Mouse (Mus musculus) heart, adult 2 months (tissue): Measurements from ENCODE around the gene Ehd1. TPM values are rescaled to one million over a fixed set of nuclear protein-coding genes. Genes with fewer than 3 reads are reported as not detected.
A peak's percentile ranks its signal among the peaks of the same experiment; 100 is the strongest.

Experiments used
- DNase-seq, 2 experiments: peaks; one replicate each; pipeline ENCODE4 v3.0.0; 2021
- H3K27ac ChIP-seq: fragments of 200-600 bp; 2 replicates; pipeline ENCODE4 v1.8.1; 2022
- H3K27me3 ChIP-seq: fragments of 200-500 bp; 2 replicates; pipeline ENCODE4 v1.6.1; 2012; ENCODE audit warnings: mild to moderate bottlenecking, low read length, inconsistent platforms, mixed read lengths; ENCODE audit not compliant: control insufficient read depth, insufficient read depth
- H3K36me3 ChIP-seq: fragments of 200-500 bp; 2 replicates; pipeline ENCODE4 v1.6.1; 2012; ENCODE audit warnings: low read length, inconsistent platforms; ENCODE audit not compliant: control insufficient read depth, insufficient read depth
- H3K4me1 ChIP-seq: fragments of 200-500 bp; 2 replicates; pipeline ENCODE4 v1.6.1; 2011; ENCODE audit warnings: low read length; ENCODE audit not compliant: control insufficient read depth, insufficient read depth
- H3K4me3 ChIP-seq: fragments of 200-600 bp; 2 replicates; pipeline ENCODE4 v1.8.1; 2022
- H3K79me2 ChIP-seq: fragments of 200-500 bp; replicated peaks from 2 replicates; pipeline ENCODE4 v1.6.1; 2012; ENCODE audit warnings: mild to moderate bottlenecking, inconsistent platforms, low read length, moderate library complexity, mixed read lengths; ENCODE audit not compliant: control insufficient read depth, insufficient read depth
- H3K9ac ChIP-seq: fragments of 200-500 bp; 2 replicates; pipeline ENCODE4 v1.6.1; 2012; ENCODE audit warnings: low read depth, mild to moderate bottlenecking, control low read depth, inconsistent platforms, low read length, mixed read lengths
- CTCF ChIP-seq: fragments of 200-600 bp; IDR thresholded peaks from 2 replicates; pipeline ENCODE4 v1.8.1; 2022; ENCODE audit warnings: antibody characterized with exemption, mild to moderate bottlenecking, moderate library complexity
- EP300 ChIP-seq: fragments of 200-500 bp; IDR thresholded peaks from 2 replicates; pipeline ENCODE4 v1.6.1; 2011; ENCODE audit warnings: low read depth, low read length, control low read depth; ENCODE audit not compliant: insufficient read depth
- POLR2A ChIP-seq: fragments of 200-500 bp; IDR thresholded peaks from 2 replicates; pipeline ENCODE4 v1.6.1; 2011; ENCODE audit warnings: mild to moderate bottlenecking, low read depth, low read length, control low read depth; ENCODE audit not compliant: insufficient read depth
- WGBS: fragments of 180-500 bp; shearing (Covaris S2); methylation state at CpG from one replicate; pipeline ENCODE4 v1.1.7; 2018; 5-methylcytosine and 5-hydroxymethylcytosine counted together
- intact Hi-C: fragments of 180-260 bp; cut with DNase I; formaldehyde crosslinking; loops from one replicate; pipeline ENCODE4 v1.15.1; 2025
- polyA plus RNA-seq: library from polyadenylated mRNA; depleted of rRNA; stranded (reverse); fragments of >200 nt; gene quantifications from 2 replicates; pipeline ENCODE4 v1.2.3, GENCODE M21; 2012
- total RNA-seq, 2 experiments: library from RNA; stranded (reverse); gene quantifications; 2 replicates each; pipeline ENCODE4 v1.2.3; 2021

The Ehd1 gene
- total and polyA plus RNA-seq, 3 experiments: 98.0 to 142 (median 120) TPM

DNA sequence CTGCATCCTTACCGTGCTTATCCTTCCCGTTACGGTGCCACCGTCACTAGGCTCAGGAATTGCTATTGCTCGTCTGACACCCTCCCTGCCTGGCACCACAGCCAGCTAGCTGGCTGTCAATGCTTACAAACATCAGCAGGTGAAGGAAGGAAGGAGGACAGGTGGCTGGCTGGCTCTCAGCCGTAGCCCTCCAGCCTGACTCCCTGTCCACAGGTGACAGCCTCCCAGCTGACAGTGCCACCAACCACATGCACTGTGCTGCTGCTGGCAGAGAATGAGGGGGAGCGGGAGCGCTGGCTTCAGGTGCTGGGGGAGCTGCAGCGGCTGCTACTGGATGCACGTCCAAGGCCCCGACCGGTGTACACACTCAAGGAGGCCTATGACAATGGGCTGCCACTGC, 41.6 kb downstream of the Ehd1 start:
- no peaks in the 10 kb centered on the region for H3K27me3 ChIP-seq

DNA sequence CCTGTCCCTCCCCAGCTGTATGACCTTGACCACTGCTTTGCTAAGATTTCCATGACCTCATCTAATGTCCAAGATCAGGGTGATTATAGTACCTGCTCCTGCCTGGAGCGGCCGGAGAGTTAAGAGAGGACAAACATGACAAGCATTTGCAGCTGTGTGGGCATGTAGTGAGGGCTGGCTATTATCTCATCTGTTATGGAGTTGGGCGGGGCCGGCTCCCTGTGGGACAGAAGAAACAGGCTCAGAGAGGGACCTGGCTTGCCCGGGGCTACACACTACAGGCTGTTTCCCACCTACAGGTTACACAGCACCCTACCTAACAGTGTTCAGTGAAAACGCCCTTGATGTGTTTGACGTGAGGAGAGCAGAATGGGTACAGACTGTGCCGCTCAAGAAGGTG, 44.8 kb downstream of the Ehd1 start:
- intact Hi-C loops: no loop called here
- no peak overlapping the region for H3K4me3 ChIP-seq
- no peaks in the 10 kb centered on the region for H3K27me3 ChIP-seq
- H3K36me3 ChIP-seq: no peaks in the 10 kb centered on the region
- WGBS: 61% methylated on average over 8 of the region's 8 CpGs
- no peak for DNase-seq
- H3K4me1 ChIP-seq: no peaks in the 10 kb centered on the region
- no peak overlapping the region for H3K9ac ChIP-seq
- no peak for TF ChIP-seq EP300
- no peak for TF ChIP-seq CTCF
- TF ChIP-seq POLR2A: no peak
- H3K79me2 ChIP-seq: no peaks in the 10 kb centered on the region
- H3K27ac ChIP-seq: no peak overlapping the region

More for the DNA sequence above, 41.6 kb downstream of the Ehd1 start:
- Histone ChIP-seq H3K9ac (no peak overlapping the region), H3K36me3 (no peaks in the 10 kb centered on the region), H3K27ac (no peak overlapping the region), H3K4me1 (no peaks in the 10 kb centered on the region), H3K79me2 (no peaks in the 10 kb centered on the region), H3K4me3 (no peak overlapping the region)
- no peak for DNase-seq
- WGBS: 95% methylated on average over 12 of the region's 12 CpGs
- TF ChIP-seq EP300 (no peak), CTCF (no peak)
- intact Hi-C loops: no loop called here

DNA sequence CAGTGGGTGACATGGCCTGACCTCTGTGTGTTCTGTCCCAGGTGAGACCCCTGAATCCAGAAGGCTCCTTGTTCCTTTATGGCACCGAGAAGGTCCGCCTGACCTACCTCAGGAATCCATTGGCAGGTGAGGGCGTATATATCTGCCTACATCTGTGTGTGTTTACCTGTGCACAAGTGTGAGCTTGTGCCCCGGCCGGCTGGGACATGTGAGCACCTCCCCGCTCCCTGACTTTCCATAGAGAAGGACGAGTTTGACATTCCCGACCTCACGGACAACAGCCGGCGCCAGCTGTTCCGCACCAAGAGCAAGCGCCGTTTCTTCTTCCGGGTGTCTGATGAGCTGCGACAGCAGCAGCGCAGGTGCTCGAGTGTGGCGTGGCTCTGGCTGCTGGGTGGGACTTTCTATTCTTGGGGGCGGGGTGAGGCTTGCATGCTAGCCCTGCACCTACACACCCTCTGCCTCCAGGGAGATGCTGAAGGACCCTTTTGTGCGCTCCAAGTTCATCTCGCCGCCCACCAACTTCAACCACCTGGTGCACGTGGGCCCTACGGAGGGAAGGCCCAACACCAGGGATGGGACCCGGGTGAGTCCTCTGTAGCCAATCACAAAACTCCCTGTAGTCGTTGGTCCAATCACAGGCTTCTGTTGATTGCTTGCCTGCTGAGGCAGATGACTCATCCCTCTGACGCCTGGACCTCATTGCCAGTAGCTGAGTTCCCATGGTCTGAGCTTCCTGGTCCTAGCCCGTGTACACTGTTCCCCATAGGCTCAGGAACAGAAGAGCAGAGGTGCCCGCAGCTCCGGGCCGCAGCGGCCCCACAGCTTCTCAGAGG, 45.5 kb downstream of the Ehd1 start:
- Histone ChIP-seq H3K4me1 (no peaks in the 10 kb centered on the region), H3K27ac (no peak overlapping the region), H3K27me3 (no peaks in the 10 kb centered on the region), H3K9ac (no peak overlapping the region), H3K79me2 (no peaks in the 10 kb centered on the region), H3K36me3 (no peaks in the 10 kb centered on the region), H3K4me3 (no peak overlapping the region)
- peak; percentile 46 to 55 for DNase-seq
- intact Hi-C loops: no loop called here
- TF ChIP-seq CTCF (no peak), EP300 (no peak), POLR2A (no peak)
- 68% methylated on average over 33 of the region's 33 CpGs for WGBS

DNA sequence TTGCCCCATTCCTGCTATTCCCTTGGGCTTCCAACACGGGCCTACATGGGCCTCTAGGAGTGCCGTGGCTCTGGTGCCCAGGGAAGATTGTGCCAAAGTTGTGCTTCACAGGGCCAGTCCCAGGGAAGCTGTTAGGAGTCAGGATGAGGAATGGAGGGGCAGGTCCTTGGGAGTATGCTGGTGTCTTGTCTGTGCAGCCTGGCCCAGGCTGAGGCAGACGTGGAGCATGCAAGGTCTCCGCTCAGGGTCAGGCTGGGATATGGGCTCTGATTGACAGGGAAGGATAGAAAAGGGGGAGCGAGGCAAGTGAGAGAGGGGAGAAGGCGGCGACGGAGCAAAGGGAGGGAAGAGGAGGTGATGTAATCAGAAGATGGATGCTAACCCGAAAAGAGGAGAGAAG, 48.2 kb downstream of the Ehd1 start:
- no peak for DNase-seq
- no peak for TF ChIP-seq POLR2A
- 80% methylated on average over 9 of the region's 9 CpGs for WGBS
- no peaks in the 10 kb centered on the region for H3K36me3 ChIP-seq
- H3K79me2 ChIP-seq: no peaks in the 10 kb centered on the region
- H3K4me1 ChIP-seq: no peaks in the 10 kb centered on the region
- H3K9ac ChIP-seq: no peak overlapping the region
- no peaks in the 10 kb centered on the region for H3K27me3 ChIP-seq
- no peak overlapping the region for H3K27ac ChIP-seq
- no peak overlapping the region for H3K4me3 ChIP-seq
- intact Hi-C loops: no loop called here

DNA sequence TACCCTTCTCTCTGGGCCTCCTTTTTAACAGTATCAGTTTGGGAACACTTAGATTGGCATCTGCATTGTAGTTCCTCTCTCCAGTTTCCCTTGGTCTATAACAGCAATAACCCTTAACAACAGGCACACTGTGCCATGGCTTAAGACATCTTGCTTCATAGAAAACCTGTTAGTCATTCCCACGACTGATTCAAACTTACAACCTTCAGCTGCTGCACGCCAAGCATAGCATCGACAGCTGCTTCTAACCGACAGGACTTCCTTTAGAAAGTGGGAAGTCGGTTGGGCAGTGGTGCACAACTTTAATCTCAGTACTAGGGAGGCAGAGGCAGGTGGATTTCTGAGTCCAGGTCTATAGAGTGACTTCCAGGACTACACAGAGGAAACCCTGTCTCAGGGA, 54.7 kb downstream of the Ehd1 start:
- TF ChIP-seq CTCF (no peak), EP300 (no peak), POLR2A (no peak)
- no peak overlapping the region for H3K9ac ChIP-seq
- WGBS: 23% methylated on average over 5 of the region's 5 CpGs
- no peak overlapping the region for H3K4me3 ChIP-seq
- intact Hi-C loops: loop anchor here (1.0 to 10.0 kb wide), 4 partner anchors 24 to 366 kb away; partner anchors contain the start of genes Cdca5, Gm28374, Pola2 and Tmem262
- H3K27me3 ChIP-seq: no peaks in the 10 kb centered on the region
- 0 out of 2 replicates have a peak overlapping the region, but pooled peaks have one; percentile 24 for H3K27ac ChIP-seq
- H3K4me1 ChIP-seq: peaks cover 7% of the 10 kb centered on the region
- no peaks in the 10 kb centered on the region for H3K36me3 ChIP-seq
- no peak for DNase-seq
- H3K79me2 ChIP-seq: no peaks in the 10 kb centered on the region; the same call in 1 of the 2 replicates
